Mouse (Mus musculus) 416B (cell line): ENCODE data around the gene Pnmal2.
A peak's percentile ranks its signal among the peaks of the same experiment; 100 is the strongest.
"Not testable (repeated sequence)": the region's sequence is repeated elsewhere in the genome, so short reads cannot be mapped to it uniquely, and the experiment has no call there.

Experiments used
- DNase-seq: peaks from one replicate; pipeline ENCODE4 v3.0.0; 2011; ENCODE audit warnings: low read depth

Pnmal2 gene

DNA sequence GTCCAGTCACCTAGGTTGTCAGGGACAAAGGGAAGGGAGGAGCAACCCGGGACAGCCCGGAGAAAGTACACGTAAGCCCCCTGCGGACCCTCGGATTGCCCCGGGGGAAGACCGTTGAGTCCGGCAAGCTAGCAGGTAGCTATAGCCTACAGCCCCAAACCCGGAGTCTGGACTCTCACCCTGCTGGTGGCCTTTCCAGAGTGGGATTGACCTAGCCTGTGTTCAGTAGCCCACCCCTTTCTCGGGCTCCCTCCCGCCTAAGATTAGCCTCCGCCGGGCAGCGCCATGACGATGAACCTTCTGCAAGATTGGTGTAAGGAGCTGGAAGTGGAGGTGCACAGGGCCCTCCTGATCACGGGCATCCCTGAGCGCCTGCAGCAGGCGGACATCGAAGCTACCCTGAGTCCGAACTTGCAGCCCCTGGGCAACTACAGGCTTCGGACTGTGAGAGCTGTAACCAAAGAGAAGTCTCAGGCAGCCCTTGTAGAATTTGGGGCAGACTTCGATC is 380 bp downstream of the Pnmal2 start:
- no peak for DNase-seq

DNA sequence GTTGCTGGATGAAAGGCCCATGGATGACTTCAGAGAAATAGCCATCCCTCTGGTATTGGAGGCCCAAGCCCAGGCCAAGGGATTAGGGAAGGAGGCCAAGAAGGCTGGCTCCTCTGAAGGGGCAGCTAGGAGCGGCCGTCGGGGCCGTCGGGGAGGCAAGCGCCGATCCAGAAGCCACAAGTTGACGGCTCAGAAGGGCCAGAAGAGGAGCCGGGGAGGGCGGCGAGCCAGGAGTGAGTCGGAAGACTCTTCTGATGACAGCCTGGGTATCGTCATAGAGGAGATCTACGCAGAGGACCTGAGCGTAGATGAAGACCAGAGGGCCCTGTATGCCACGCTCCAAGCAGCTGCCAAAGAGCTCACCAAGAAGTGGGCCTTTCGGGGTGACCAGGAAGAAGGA is 937 bp downstream of the Pnmal2 start:
- no peak for DNase-seq

DNA sequence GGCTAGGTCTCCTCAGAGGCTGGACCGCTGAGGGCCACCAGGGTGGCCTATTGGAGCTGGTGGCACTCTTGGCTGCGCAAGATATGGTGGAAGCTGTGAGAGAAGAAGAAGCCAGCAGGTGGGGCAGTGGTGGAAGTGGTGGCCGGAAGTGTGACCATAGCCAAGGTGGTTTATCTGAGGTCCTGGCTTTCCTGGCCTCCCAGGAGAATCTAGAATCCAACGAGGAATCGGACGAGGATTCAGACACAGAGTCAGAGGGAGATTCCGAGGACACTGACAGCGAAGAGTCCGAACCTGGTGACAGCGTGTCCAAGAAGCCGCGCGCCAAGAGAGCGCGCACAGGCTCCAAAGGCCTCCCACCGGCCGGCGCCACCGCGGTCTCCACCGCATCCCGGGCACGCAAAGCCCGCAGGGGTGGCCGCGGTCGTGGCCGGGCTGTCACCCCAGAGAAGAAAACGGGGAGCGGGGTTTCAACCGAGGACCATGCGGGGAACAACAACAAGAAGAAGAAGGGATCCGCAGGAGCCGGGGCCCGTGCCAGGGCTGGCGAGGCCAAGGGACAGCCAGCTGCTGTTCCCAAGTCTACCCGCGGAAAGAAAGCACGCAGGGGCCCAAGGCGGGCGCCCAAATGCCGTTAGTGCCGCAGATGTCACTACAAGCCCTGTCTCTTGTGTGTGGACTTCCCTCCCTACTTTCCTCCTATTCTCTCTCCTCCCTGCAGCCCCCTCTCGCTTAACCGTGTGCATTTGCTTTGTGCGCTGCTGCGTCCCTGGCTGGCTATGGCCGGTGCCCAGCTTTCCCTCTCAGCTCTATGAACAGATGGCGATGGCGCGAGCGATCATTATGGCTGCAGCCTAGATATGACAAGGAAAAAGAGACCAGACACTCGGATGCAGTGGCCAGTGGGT is 2.2 kb downstream of the Pnmal2 start:
- DNase-seq, result no peak

DNA sequence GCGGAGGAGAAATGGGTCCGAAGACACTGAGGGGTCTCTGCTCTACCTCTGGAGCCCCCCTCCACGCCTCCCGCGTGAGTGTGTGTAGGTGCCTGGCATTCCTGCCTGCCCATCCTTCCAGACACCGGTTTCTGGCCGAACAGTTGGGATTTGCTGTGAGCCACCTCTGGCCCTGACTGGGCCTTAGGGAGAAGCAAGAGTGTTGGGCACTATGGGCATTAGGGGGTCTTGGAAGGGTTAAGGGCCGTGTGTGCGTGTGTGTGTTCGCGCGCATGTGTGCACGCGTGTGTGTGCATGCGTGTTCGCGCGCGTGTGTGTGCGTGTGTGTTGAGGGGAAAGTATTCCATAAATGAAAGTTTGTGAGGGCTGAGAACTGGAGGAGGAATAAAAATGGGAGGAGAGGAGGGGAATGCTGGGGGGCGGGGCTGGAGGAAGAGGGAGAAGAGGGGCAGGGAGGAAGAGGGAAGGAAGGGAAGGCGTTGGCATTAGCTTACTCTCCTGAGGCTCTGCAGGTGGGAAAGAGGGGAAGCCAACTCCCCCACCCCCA is 2.9 kb downstream of the Pnmal2 start:
- DNase-seq, result no peak

DNA sequence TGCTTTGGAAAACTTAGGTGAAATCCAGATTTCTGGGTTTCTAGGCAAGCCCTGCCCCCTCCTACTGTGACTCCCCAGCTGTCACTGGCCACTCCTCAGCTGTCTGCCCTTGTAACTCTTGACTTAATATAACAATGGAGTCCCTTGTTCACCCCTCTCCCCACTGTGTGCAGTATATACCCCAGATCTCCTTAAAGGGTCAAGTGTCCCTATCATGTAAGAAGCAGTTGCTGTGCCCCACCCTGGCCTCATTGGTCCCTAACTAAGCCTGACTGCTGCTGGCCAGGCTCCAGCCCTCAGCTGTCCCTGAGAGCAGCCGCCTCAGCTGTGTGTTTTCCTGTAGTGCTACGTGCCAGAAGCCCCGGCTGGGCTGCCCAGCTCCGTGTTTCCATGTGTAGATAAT is 3.5 kb downstream of the Pnmal2 start:
- no peak for DNase-seq

DNA sequence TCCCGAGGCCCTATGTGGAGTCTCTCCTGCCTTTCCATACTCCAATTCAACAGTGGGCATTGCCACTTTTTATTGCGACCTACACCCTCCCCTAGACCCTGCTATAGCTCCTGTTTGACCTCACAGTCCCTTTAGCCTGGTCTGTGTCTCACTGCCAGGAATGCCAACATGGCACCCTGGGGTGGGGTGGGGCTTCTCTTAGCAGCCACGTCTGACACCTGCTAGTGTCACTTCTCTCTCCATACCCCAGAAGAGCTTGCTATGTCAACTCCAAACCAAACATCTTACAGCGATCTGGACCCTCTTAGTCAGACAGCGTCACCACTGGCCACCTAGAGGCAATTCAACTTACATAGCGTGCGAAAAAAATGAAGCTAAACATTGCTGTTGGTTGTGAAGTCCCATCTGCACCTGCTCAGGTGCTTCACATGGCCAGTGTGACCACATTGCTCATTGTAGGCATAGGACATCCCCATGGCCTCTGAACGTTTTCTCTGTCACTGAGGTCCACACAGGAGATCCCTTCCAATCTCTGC is 4.5 kb downstream of the Pnmal2 start:
- no peak for DNase-seq

DNA sequence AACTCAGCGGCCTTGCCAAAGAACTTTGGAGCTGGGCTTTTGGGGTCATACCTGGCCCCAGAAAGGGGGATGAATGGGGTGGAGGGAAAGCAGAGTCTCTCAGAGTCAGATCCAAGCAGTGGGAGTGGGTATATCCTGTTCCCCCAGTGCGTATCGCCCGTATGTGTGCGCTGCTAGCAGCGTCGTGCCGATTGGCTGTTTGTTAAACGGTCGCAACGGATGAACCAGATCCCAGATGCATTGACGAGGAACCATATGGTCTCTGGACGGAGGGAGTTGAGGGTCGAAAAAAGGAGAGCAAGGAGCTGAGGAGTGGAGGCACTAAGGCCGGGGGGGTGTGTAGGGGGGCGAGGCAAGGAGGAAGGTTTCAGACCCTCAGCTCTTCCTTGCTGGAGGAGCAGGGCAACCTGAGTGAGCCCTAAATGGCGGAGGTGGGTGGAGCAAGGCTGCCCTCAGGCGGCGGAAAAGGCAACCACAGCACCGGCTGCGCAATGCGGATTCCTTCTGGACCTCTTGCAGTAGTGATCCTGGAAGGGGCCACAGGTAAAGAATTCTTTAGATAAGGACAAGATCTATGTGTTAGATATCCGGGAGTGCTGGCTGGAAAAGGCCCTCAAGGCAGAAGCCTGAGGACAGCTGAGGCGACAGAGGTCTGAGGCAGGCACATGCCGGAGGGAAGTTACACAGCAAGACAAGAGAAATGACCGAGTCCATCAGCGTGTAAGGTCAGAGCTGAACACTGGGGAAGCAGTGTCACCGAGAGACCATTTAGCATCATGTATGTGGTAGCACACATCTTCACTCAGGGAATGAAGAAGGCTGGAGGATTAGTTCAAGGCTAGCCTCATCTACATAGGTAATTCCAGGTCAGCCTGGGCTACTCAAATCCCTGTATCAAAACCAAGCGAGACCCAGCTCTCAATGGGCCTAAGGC is 5.7 kb downstream of the Pnmal2 start:
- peak; percentile 74 for DNase-seq

DNA sequence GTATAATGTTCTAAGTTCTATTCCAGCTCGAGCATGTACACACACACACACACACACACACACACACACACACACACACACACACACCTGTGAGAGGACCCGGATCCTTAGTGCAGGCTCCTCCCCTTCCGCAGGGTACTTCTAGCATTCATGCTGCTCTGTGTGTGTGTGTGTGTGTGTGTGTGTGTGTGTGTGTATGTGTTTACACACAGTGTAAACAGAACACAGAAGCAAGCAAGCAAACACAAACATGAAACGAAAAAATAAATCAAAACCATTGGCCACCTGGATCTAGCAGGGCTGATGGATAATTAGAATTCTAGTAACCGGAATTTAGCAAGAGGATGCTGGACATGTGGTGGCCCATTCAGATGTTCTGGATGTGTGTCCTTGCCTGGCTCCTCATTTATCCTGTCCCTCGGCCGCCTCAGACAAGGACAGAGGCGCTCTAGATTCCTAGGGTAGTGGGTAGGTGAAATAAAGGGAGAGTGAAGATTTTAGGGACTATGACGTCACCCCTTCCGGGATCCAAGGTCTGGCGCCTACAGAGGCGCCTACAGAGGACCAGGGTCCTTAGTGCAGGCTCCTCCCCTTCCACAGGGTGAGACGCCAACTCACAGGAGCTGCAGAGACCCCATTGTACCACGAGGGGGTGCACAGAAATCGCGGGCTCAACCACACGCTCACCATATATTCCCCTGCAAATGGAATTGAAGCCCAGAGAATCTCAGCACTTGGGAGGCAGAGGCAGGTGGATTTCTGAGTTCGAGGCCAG is 6.6 kb downstream of the Pnmal2 start:
- DNase-seq, result peak; percentile 91

DNA sequence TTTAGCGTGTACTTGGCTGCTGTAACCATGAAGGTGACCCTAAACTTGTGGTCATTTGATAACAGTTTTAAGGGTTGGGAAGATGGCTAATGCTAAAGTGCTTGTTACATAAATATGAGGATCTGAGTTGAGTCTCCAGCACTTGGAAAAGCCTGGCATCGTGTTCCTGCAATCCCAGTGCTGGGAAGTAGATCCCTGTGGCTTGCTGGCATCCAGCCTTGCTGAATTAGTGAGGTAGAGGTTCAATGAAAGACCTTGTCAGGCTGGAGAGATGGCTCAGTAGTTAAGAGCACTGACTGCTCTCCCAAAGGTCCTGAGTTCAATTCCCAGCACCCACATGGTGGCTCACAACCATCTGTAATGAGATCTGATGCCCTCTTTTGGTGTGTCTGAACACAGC is 9.3 kb downstream of the Pnmal2 start:
- DNase-seq, result not testable (repeated sequence)

DNA sequence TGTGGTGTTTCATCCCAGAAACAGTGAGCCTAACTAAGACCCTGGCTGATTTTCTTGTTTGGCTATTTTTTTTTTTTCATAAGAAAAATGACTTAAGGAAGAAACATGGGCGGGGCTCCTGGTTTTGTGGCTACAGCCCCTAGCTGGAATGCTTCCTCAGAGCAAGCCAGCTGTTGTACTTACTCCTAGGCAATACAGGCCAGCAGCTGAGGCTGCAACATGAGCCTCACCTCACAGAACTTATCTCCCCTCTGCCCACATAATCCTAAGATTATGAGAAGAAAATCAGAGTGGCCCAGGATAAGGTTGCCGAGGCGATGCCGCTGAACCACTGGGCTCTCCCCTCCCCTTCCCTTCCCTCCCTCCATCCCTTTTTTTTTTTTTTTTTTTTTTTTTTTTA is 11.2 kb downstream of the Pnmal2 start:
- DNase-seq, result peak; percentile 53

DNA sequence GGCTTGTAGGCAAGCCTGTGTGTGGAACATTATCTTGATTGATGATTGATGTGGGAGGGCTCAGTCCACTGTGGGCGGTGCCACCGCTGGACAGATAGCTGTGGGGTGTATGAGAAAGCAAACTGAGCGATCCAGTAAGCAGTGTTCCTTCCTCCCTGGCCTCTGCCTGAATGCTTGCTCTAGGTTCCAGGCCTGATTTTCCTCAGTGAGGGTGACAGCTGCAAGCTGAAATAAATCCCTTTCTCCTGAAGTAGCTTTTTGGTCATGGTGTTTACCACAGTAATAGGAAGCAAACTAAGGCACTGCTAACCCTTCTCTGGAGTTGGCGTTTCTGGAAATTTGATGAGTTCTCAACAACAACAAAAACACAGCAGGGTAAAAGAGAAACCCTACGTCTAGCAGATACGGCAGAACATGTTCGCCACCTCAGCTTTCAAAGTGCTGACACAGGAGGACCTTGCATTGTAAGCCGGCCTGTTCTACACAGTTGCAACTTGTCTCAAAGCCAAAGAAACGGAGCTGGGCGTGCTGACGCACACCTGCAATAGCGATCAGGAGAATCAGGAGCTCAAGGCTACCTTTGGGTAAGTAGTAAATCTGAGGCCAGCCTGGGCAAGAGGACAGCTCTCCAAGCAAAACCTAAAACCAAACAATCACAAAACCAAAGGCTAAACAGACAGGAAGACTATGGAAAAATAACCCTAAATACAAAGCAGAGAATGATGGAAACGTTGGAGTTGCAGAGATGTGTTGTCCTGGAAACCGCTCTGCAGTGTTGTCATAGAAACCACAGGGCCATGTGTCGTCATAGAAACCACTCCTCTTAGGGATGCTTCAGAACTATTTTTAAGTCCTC is 12.2 kb downstream of the Pnmal2 start:
- DNase-seq, result no peak

DNA sequence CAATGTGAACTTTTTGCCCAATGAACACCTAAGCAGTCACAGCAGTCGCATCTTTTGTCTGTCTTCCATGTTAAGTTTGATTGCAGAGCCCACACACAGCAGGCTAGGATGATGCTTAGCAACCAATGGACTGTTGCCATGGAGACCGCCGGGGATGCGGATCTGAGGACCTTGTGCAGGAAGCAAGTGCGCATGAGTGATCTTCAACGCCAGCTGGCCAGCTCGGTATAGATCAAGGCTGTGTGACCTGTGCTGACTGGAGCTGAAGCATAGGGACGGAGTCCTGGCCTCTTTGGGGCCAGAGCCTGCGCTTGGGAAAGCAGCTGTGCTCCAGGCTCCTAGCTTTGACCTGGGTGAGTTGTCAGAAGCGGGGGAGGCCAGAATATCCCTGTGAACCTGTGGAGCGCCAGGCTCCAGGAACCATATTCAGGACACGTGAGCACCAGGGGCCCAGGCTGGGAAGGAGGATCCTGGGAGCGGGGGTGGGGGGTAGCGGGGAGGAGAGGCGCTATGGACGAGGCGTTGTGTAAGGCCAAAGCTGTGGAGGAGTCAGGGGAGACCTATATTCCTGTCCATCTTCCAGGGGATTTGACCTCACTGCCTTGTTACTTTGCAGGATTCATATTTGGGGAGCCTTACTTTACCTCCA is 15.2 kb downstream of the Pnmal2 start, which contains the start of gene Pnmal1:
Pnmal1 (plus strand) TSS at position 141 of the 649 bp plus-strand sequence.
- no peak for DNase-seq

DNA sequence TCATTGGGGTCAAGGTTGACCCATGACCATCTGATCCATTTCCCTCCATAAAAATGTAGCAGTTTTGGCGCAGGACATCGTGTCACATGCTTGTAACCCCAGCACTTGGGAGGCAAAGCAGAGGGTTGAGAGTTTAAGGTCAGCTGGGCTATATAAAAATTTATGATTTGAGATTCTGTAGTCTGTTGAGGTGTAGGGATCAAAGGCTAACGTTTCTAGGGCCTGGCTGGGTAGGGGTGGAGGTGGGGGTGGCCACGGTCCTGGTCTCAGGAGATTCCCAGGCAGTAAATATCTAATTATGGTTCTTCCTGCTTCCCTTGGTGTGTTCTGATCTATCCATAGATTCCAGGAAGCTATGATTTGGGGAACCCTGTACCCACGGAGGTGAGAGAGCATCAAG is 17.2 kb downstream of the Pnmal2 start:
- no peak for DNase-seq

DNA sequence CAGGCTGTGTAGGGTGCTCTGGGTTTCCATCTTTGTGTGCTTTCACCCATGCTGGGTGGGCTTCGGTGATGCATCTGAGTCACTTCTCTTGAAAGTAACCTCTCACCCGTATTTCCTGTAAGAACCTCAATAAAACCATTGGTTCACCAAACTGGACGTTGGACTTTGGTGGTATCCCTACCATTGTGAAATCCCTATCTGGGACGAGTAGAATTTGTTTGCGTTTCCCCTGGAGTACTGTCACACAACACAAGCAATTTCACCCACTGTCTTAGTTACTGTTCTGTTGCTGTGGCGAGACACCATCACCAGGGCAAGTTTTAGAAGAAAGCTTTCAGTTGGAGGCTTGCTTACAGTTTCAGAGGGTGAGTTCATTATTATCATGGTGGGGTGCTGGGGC is 23.9 kb downstream of the Pnmal2 start:
- no peak for DNase-seq

DNA sequence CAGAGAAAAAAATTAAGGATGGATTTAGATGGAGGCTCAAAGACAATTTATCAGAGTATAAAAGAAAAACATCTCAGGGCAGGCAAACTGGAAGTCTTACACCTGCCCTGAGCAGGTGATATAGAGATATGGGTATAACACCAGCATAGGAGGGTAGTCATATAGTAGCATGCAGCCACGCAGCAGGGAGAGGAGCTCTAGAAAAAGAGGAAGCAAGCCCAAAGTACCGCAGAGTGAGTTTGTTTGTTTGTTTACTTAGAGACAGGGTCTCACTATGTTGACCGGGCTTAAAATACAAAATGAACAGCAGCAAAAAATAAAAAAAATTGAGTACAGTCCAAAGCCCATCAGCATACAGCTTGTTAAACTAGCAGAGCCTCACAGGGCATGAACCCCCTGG is 26.7 kb downstream of the Pnmal2 start:
- no peak for DNase-seq

DNA sequence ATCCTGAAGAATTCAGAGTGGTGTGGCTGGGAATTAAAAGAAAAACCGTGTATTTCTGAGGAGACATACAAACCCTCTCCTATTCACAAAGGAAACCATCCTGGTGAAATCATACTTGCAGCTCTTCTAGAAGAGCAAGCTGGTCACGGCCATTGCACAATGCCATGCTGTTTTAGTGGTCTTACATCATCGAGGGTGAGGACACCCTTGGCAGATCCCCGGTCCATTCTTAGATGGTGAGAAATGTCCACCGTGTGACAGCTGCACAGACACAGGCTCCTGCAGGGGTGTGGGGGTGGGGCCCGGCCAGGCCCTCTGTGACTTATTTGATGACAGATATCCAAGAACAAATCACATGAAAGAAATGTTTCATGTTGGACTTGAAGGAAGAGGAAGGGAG is 29.5 kb downstream of the Pnmal2 start:
- DNase-seq, result peak; percentile 89

DNA sequence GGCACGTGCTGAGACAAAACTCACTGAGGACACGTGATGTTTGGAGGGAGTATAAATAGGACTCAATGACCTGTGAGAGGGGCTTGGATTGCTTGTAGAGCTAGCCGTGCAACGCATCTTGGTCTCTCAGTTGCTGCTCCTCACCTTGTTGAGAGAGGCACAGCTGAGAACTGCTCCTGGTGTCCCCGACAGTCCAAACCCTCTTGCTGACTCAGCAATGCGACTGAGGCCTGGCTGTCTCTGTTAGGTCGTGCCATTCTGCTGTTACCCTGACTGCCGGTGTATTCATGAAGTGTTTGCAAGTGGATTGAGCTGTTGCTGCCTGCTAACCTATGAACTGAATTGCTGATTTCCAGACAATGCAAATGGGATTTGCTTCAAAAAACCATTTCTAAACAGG is 31.8 kb downstream of the Pnmal2 start:
- DNase-seq, result no peak

DNA sequence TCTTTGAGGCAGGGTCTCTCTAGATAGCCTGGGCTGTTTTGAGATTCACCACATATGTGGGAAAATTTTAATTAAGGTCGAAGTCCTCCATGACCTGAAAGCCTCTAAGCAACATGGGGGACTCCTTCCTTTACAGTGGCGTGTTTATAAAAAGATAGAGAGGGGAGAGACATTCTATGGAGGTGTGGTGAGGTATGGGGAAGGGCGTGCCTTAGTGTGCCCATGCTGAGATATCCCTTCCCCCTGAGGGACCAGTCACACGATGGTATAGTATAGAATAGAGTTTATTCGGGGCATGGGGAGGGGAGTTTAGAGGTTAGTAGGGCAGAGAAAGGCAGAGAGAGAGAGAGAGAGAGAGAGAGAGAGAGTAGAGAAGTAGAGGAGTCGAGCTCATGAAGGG is 33.7 kb downstream of the Pnmal2 start:
- no peak for DNase-seq

DNA sequence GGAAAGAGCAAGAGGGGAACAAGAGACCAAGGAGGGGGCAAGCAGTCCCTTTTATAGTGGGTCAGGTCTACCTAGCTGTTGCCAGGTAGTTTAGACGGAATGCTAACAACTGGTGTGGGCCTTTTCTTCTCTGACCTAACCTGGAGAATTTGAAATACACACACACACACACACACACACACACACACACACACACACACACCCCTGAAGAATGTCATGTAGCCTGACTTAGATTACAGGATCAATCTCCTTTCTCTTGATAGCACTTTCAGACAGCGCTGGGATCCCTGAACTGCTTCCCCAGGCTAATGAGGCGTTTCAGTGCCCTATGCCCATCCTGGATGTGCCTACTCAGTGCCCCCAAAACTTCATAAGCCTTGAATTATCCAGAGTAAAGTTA is 34.1 kb downstream of the Pnmal2 start:
- DNase-seq, result no peak

DNA sequence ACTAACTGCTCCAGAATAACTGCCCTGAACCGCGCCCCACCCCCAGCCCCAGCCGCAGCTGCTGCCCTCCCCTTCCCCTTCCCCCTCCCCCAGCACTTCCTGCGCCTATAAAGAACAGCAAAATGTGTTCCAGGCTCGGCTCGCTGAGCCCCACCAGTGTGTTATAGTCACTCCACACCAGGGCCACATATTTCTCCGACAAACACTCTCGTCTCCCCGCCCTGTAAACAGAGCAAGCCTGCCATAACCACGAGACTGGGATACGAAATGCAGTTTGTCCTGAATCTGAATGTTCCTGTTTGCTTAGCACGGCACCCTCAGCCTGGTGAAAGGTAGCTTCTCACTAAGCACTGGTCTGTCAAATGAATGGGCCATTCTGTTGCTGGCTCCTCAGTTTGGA is 35.9 kb downstream of the Pnmal2 start:
- DNase-seq, result peak; percentile 39
